Mouse (Mus musculus): ENCODE data around the gene Gmpr.

GRCm38 (mm10) chr13:45539205-45539568 lies 31.9 kb downstream of the Gmpr start:
- TF ChIP-seq CTCF (IDR thresholded peaks at IDR 0.05; ENCODE audit: low read depth, low read length) (peak; percentile 92), POLR2A (IDR thresholded peaks at IDR 0.05; ENCODE audit: insufficient read depth, low read length) (no peak)
